Mouse (Mus musculus) bone marrow, adult 2 months (tissue): ENCODE measurements around the gene Hist1h3d.

Source experiments
- CTCF ChIP-seq: fragments of 200-500 bp; IDR thresholded peaks from 2 replicates; pipeline ENCODE4 v1.5.1; 2011; ENCODE audit warnings: low read length, control low read depth; ENCODE audit not compliant: control insufficient read depth, insufficient read depth
- POLR2A ChIP-seq: fragments of 200-500 bp; IDR thresholded peaks from 2 replicates; pipeline ENCODE4 v1.6.1; 2011; ENCODE audit warnings: low read depth, mild to moderate bottlenecking, control low read depth, low read length, borderline replicate concordance; ENCODE audit not compliant: control insufficient read depth

- TF ChIP-seq POLR2A (peak; percentile 100), CTCF (no peak)
Measured at GRCm38 (mm10) chr13:23530901-23531875, 44.4 kb upstream of the Hist1h3d start, which contains the start of gene Hist1h4h.
